In genomic region chr5:22342461-22342860, GRCm38 (mm10) we compare ENCODE assay signal across 11 mouse cellular contexts. TPM values are rescaled to one million over a fixed set of nuclear protein-coding genes. Genes with fewer than 3 reads are reported as not detected.
DNase-seq lines count a peak whose midpoint lies in the region; ATAC-seq and TF ChIP-seq lines count a peak whose summit lies in the region.
"Had no signal": no experiment of that assay in that cellular context is flagged by ENCODE, and none has a peak within 500 bp of the region (broad histone marks: within the 10 kb centered on the region; RNA-seq: fewer than 3 reads in every experiment).

No protein-coding gene starts in this region.

- peaks cover 30% of the 10 kb centered on the region for H3K4me1 ChIP-seq in midbrain, embryonic 10.5 days
- peaks cover 18% of the 10 kb centered on the region for H3K4me1 ChIP-seq in midbrain, embryonic 11.5 days (ENCODE audit: control insufficient read depth, insufficient read depth, low read length)
- H3K4me1 ChIP-seq in liver, embryonic 13.5 days (replicated peaks): peaks cover 47% of the 10 kb centered on the region
- H3K4me1 ChIP-seq in olfactory bulb, adult 2 months (ENCODE audit: control insufficient read depth, insufficient read depth, low read length): peaks cover 14% of the 10 kb centered on the region

- no peak overlapping the region for H3K27ac ChIP-seq in midbrain, embryonic 10.5 days (replicated peaks)
- no peak overlapping the region for H3K27ac ChIP-seq in midbrain, embryonic 11.5 days (ENCODE audit: low read depth, low read length)
- H3K27ac ChIP-seq in liver, embryonic 13.5 days: no peak overlapping the region
- H3K27ac ChIP-seq in olfactory bulb, adult 2 months (ENCODE audit: insufficient read depth, low read depth, low read length): no peak overlapping the region
- H3K27ac ChIP-seq: intestine, embryonic 15.5 days had no signal

- H3K9me3 ChIP-seq in midbrain, embryonic 10.5 days (replicated peaks): no peaks in the 10 kb centered on the region
- no peaks in the 10 kb centered on the region for H3K9me3 ChIP-seq in midbrain, embryonic 11.5 days (ENCODE audit: control insufficient read depth, low read length)
- H3K9me3 ChIP-seq in liver, embryonic 13.5 days (replicated peaks): no peaks in the 10 kb centered on the region
- H3K9me3 ChIP-seq: intestine, embryonic 15.5 days had no signal

- no peak for TF ChIP-seq POLR2A in olfactory bulb, adult 2 months (IDR thresholded peaks at IDR 0.05; ENCODE audit: insufficient read depth, low read depth, low read length)

- H3K9ac ChIP-seq in midbrain, embryonic 11.5 days (ENCODE audit: low read length): no peak overlapping the region
- peak overlapping the region; percentile 39 for H3K9ac ChIP-seq in liver, embryonic 13.5 days
- H3K9ac ChIP-seq: intestine, embryonic 15.5 days had no signal

- 70% methylated on average over 7 of the region's 7 CpGs for WGBS in midbrain, embryonic 10.5 days
- WGBS in midbrain, embryonic 11.5 days: 72% methylated on average over 7 of the region's 7 CpGs
- 48% methylated on average over 7 of the region's 7 CpGs for whole genome bisulfite sequencing in liver, embryonic 13.5 days (ENCODE audit: insufficient replicate concordance)
- WGBS in olfactory bulb, adult 2 months: 78% methylated on average over 7 of the region's 7 CpGs

- H3K4me2 ChIP-seq in midbrain, embryonic 11.5 days: no peak overlapping the region
- H3K4me2 ChIP-seq in liver, embryonic 13.5 days: peak overlapping the region; percentile 95
- H3K4me2 ChIP-seq: intestine, embryonic 15.5 days had no signal

- peaks cover 74% of the 10 kb centered on the region for H3K27me3 ChIP-seq in midbrain, embryonic 10.5 days (ENCODE audit: low read depth, poor library complexity, severe bottlenecking)
- peaks cover 37% of the 10 kb centered on the region for H3K27me3 ChIP-seq in midbrain, embryonic 11.5 days (ENCODE audit: control insufficient read depth, insufficient read depth, low read length)
- peaks cover 87% of the 10 kb centered on the region for H3K27me3 ChIP-seq in liver, embryonic 13.5 days

- 0 out of 2 replicates have a peak overlapping the region, but pooled peaks have one; percentile 7 for H3K4me3 ChIP-seq in midbrain, embryonic 10.5 days
- H3K4me3 ChIP-seq in midbrain, embryonic 11.5 days (ENCODE audit: low read depth, low read length): no peak overlapping the region
- peak overlapping the region; percentile 79 for H3K4me3 ChIP-seq in liver, embryonic 13.5 days (replicated peaks)
- 0 out of 2 replicates have a peak overlapping the region, but pooled peaks have one; percentile 1 for H3K4me3 ChIP-seq in olfactory bulb, adult 2 months (ENCODE audit: insufficient read depth, low read depth, low read length)
- H3K4me3 ChIP-seq: intestine, embryonic 15.5 days had no signal

- H3K36me3 ChIP-seq in midbrain, embryonic 10.5 days: no peaks in the 10 kb centered on the region
- H3K36me3 ChIP-seq in midbrain, embryonic 11.5 days (ENCODE audit: control insufficient read depth, insufficient read depth, low read length): no peaks in the 10 kb centered on the region
- no peaks in the 10 kb centered on the region for H3K36me3 ChIP-seq in liver, embryonic 13.5 days
- H3K36me3 ChIP-seq: intestine, embryonic 15.5 days had no signal

- peak; percentile 47 for DNase-seq in cerebellum, adult 8-10 months
- no peak for DNase-seq in cerebellum, adult 11-12 months
- DNase-seq in midbrain, embryonic 10.5 days (ENCODE audit: low spot score): no peak
- DNase-seq in midbrain, embryonic 11.5 days (ENCODE audit: low spot score, missing footprints): no peak
- no peak for DNase-seq in liver, embryonic 13.5 days
- no peak for DNase-seq in urinary bladder, adult 2 months (ENCODE audit: low spot score)
- no peak for DNase-seq in urinary bladder, postnatal 25 days (ENCODE audit: low spot score)
- DNase-seq: lung, adult 2 months; thymus, postnatal 36 days had no signal

- no peak for ATAC-seq in midbrain, embryonic 11.5 days (ENCODE audit: low FRiP score)
- ATAC-seq in liver, embryonic 13.5 days (ENCODE audit: low read depth): no peak
- ATAC-seq: intestine, embryonic 15.5 days had no signal

- TF ChIP-seq CTCF in olfactory bulb, adult 2 months (IDR thresholded peaks at IDR 0.05; ENCODE audit: insufficient read depth, low read depth, low read length): no peak

RNA-seq across cellular contexts. Expression of gene Reln, which starts 2.0 kb away (rescaled TPM):
- 2.4 and 3.9 TPM in 2 replicates for polyA plus RNA-seq in midbrain, embryonic 10.5 days (2016; fragmentation: Nextera tagmentation; extraction: Ambion mirVana)
- polyA plus RNA-seq in midbrain, embryonic 11.5 days (2014; fragmentation: Nextera tagmentation; extraction: Ambion mirVana): 9.8 and 10.1 TPM in 2 replicates
- polyA plus RNA-seq in liver, embryonic 13.5 days (2015; fragmentation: Nextera tagmentation; extraction: Ambion mirVana): 22.5 and 23.6 TPM in 2 replicates
- 164 and 340 TPM in 2 replicates for polyA plus RNA-seq in olfactory bulb, adult 2 months (2012; ENCODE audit: insufficient read depth, insufficient read length, low replicate concordance, missing spikeins)
- polyA plus RNA-seq in urinary bladder, adult 2 months (2012; rRNA removed): 12.8 and 13.0 TPM in 2 replicates
